Mouse (Mus musculus): ENCODE data around the gene Oard1. TPM values are rescaled to one million over a fixed set of nuclear protein-coding genes. Genes with fewer than 3 reads are reported as not detected.
A peak's percentile ranks its signal among the peaks of the same experiment; 100 is the strongest.

Gene Oard1
- polyA plus RNA-seq (2015; fragmentation: Nextera tagmentation; extraction: Ambion mirVana) = 62.7 and 70.6 TPM in 2 replicates

GRCm38 (mm10) chr17:48409380-48410298 lies at the start of gene Oard1, which contains the start of gene Nfya:
Oard1 (plus strand) TSS chr17:48410014.
Nfya (minus strand) TSS chr17:48409906.
- Histone ChIP-seq H3K27ac (ENCODE audit: low read length) (peak within 1 kb of the TSS; percentile 100), H3K9me3 (ENCODE audit: control insufficient read depth, low read length) (no peaks in the 10 kb centered on the region), H3K36me3 (ENCODE audit: control insufficient read depth, insufficient read depth, low read length) (peaks cover 5% of the 10 kb centered on the region; the same call in 1 of the 2 replicates), H3K4me3 (ENCODE audit: low read length) (peak within 1 kb of the TSS; percentile 89), H3K9ac (ENCODE audit: low read depth, low read length) (peak within 1 kb of the TSS; percentile 99), H3K27me3 (replicated peaks; ENCODE audit: control insufficient read depth, insufficient read depth, low read length) (no peaks in the 10 kb centered on the region), H3K4me1 (ENCODE audit: control insufficient read depth, insufficient read depth, low read length) (peaks cover 17% of the 10 kb centered on the region), H3K4me2 (ENCODE audit: low read depth, low read length) (peak within 1 kb of the TSS; percentile 71)
- under 1% methylated on average over 84 of the region's 84 CpGs for WGBS
- ATAC-seq = peak; percentile 97

DNA sequence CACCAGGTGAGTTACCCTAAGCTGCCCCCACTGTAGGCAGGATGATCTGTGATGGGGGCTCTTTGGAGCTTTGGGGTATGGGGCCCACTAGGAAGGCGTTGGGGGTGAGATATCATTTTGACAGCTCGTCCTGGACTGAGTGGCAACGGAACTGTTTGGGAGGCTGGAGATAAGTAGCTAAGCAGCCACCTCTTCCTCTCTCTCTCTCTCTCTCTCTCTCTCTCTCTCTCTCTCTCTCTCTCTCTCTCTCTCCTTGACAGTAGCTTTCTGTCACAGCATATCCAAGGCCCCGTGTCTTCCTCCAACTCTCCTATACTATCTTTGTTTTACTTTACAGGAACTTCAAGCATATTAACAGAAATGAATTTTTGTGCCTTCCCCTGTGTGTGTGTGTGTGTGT lies 49.4 kb upstream of the Oard1 start:
- no peak overlapping the region for H3K27ac ChIP-seq (ENCODE audit: low read length)
- ATAC-seq = no peak
- 65% methylated on average over 4 of the region's 4 CpGs for WGBS

GRCm38 (mm10) chr17:48362346-48362745 lies 47.5 kb upstream of the Oard1 start:
- H3K9me3 ChIP-seq (ENCODE audit: control insufficient read depth, low read length) = no peaks in the 10 kb centered on the region
- WGBS = 58% methylated on average over 3 of the region's 3 CpGs

More for the DNA sequence above, 49.4 kb upstream of the Oard1 start:
- Histone ChIP-seq H3K36me3 (ENCODE audit: control insufficient read depth, insufficient read depth, low read length) (no peaks in the 10 kb centered on the region), H3K4me1 (ENCODE audit: control insufficient read depth, insufficient read depth, low read length) (no peaks in the 10 kb centered on the region), H3K4me2 (ENCODE audit: low read depth, low read length) (no peak overlapping the region), H3K27me3 (replicated peaks; ENCODE audit: control insufficient read depth, insufficient read depth, low read length) (no peaks in the 10 kb centered on the region), H3K9ac (ENCODE audit: low read depth, low read length) (no peak overlapping the region), H3K4me3 (ENCODE audit: low read length) (no peak overlapping the region), H3K9me3 (ENCODE audit: control insufficient read depth, low read length) (no peaks in the 10 kb centered on the region)

GRCm38 (mm10) chr17:48362966-48363365 lies 46.8 kb upstream of the Oard1 start:
- Histone ChIP-seq H3K27me3 (replicated peaks; ENCODE audit: control insufficient read depth, insufficient read depth, low read length) (no peaks in the 10 kb centered on the region), H3K4me1 (ENCODE audit: control insufficient read depth, insufficient read depth, low read length) (no peaks in the 10 kb centered on the region), H3K9ac (ENCODE audit: low read depth, low read length) (no peak overlapping the region), H3K9me3 (ENCODE audit: control insufficient read depth, low read length) (no peaks in the 10 kb centered on the region), H3K4me2 (ENCODE audit: low read depth, low read length) (no peak overlapping the region), H3K27ac (ENCODE audit: low read length) (no peak overlapping the region), H3K36me3 (ENCODE audit: control insufficient read depth, insufficient read depth, low read length) (no peaks in the 10 kb centered on the region), H3K4me3 (ENCODE audit: low read length) (no peak overlapping the region)
- WGBS = 77% methylated on average over 8 of the region's 8 CpGs
- ATAC-seq = no peak

More at GRCm38 (mm10) chr17:48362346-48362745, 47.5 kb upstream of the Oard1 start:
- Histone ChIP-seq H3K36me3 (ENCODE audit: control insufficient read depth, insufficient read depth, low read length) (no peaks in the 10 kb centered on the region), H3K4me1 (ENCODE audit: control insufficient read depth, insufficient read depth, low read length) (no peaks in the 10 kb centered on the region), H3K9ac (ENCODE audit: low read depth, low read length) (no peak overlapping the region), H3K4me3 (ENCODE audit: low read length) (no peak overlapping the region), H3K27ac (ENCODE audit: low read length) (no peak overlapping the region), H3K27me3 (replicated peaks; ENCODE audit: control insufficient read depth, insufficient read depth, low read length) (no peaks in the 10 kb centered on the region), H3K4me2 (ENCODE audit: low read depth, low read length) (no peak overlapping the region)
- no peak for ATAC-seq

- no peaks in the 10 kb centered on the region for H3K27me3 ChIP-seq (replicated peaks; ENCODE audit: control insufficient read depth, insufficient read depth, low read length)
- no peak overlapping the region for H3K9ac ChIP-seq (ENCODE audit: low read depth, low read length)
- no peak overlapping the region for H3K4me3 ChIP-seq (ENCODE audit: low read length)
- H3K9me3 ChIP-seq (ENCODE audit: control insufficient read depth, low read length) = no peaks in the 10 kb centered on the region
- no peak overlapping the region for H3K4me2 ChIP-seq (ENCODE audit: low read depth, low read length)
- H3K4me1 ChIP-seq (ENCODE audit: control insufficient read depth, insufficient read depth, low read length) = no peaks in the 10 kb centered on the region
- H3K27ac ChIP-seq (ENCODE audit: low read length) = no peak overlapping the region
- no peak for ATAC-seq
- H3K36me3 ChIP-seq (ENCODE audit: control insufficient read depth, insufficient read depth, low read length) = no peaks in the 10 kb centered on the region
- WGBS = 76% methylated on average over 6 of the region's 6 CpGs
Observed at GRCm38 (mm10) chr17:48363421-48363965, 46.3 kb upstream of the Oard1 start.

DNA sequence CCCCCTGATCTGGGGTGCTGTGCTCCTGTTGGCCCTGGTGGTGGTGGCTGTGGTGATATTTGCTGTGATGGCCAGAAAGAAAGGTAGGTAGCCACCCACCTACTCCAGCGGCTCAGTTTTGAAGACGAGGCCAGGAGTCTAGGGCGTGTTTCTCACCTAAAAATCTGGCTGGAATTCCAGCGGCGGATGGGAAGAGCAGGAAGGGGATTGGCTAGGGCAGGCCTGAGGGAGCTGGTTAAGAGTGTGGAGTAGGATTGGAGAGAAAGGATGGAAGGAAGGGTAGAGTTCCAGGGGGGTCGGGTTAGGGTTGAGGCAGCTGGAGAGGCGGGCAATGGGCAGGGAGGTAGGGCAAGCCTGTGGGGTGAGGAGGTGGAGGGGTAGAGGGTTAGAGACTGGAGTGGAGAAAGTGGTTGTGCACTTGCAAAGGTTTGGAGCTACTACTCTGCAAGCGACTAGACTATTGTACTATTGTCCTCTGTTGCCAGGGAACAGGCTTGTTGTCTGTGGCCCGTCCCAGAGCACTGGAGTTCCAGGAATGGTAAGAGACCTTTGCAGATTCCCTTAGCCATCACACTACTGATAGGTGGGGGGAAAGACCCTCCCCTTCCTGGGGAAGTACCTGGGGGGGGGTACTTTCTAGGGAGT lies 44.2 kb upstream of the Oard1 start:
- ATAC-seq = no peak
- Histone ChIP-seq H3K4me3 (ENCODE audit: low read length) (no peak overlapping the region), H3K4me2 (ENCODE audit: low read depth, low read length) (no peak overlapping the region), H3K36me3 (ENCODE audit: control insufficient read depth, insufficient read depth, low read length) (no peaks in the 10 kb centered on the region), H3K27me3 (replicated peaks; ENCODE audit: control insufficient read depth, insufficient read depth, low read length) (no peaks in the 10 kb centered on the region), H3K9me3 (ENCODE audit: control insufficient read depth, low read length) (no peaks in the 10 kb centered on the region), H3K27ac (ENCODE audit: low read length) (no peak overlapping the region), H3K4me1 (ENCODE audit: control insufficient read depth, insufficient read depth, low read length) (no peaks in the 10 kb centered on the region), H3K9ac (ENCODE audit: low read depth, low read length) (no peak overlapping the region)
- WGBS = 78% methylated on average over 9 of the region's 9 CpGs

GRCm38 (mm10) chr17:48366806-48367205 lies 43.0 kb upstream of the Oard1 start:
- Histone ChIP-seq H3K4me2 (ENCODE audit: low read depth, low read length) (no peak overlapping the region), H3K27ac (ENCODE audit: low read length) (no peak overlapping the region), H3K36me3 (ENCODE audit: control insufficient read depth, insufficient read depth, low read length) (no peaks in the 10 kb centered on the region), H3K9me3 (ENCODE audit: control insufficient read depth, low read length) (no peaks in the 10 kb centered on the region), H3K9ac (ENCODE audit: low read depth, low read length) (no peak overlapping the region), H3K4me3 (ENCODE audit: low read length) (no peak overlapping the region), H3K4me1 (ENCODE audit: control insufficient read depth, insufficient read depth, low read length) (no peaks in the 10 kb centered on the region), H3K27me3 (replicated peaks; ENCODE audit: control insufficient read depth, insufficient read depth, low read length) (no peaks in the 10 kb centered on the region)
- ATAC-seq = no peak
- 66% methylated on average over 5 of the region's 5 CpGs for WGBS

DNA sequence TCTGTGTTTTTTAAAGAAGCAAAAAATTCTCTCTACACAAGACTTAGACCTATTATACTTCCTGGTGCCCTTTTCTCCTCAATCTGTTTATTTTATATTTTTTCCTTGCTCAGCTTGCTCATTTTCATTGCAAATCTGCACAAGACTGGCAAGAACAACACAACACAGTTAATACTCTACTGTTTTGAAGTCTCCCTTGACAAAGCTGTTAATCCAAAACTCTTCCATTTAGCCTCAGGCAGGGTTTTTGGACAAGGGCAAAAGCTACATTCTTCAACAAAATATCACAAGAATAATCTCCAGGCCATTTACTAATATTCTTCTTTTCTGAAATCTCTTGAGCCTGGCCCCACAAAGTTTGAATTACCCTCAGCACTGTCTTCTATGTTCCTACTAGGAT lies 38.2 kb upstream of the Oard1 start:
- H3K27ac ChIP-seq (ENCODE audit: low read length) = no peak overlapping the region
- H3K36me3 ChIP-seq (ENCODE audit: control insufficient read depth, insufficient read depth, low read length) = no peaks in the 10 kb centered on the region
- H3K4me3 ChIP-seq (ENCODE audit: low read length) = no peak overlapping the region
- no peak overlapping the region for H3K9ac ChIP-seq (ENCODE audit: low read depth, low read length)
- no peak overlapping the region for H3K4me2 ChIP-seq (ENCODE audit: low read depth, low read length)
- no peaks in the 10 kb centered on the region for H3K9me3 ChIP-seq (ENCODE audit: control insufficient read depth, low read length)
- ATAC-seq = no peak
- H3K4me1 ChIP-seq (ENCODE audit: control insufficient read depth, insufficient read depth, low read length) = no peaks in the 10 kb centered on the region
- H3K27me3 ChIP-seq (replicated peaks; ENCODE audit: control insufficient read depth, insufficient read depth, low read length) = no peaks in the 10 kb centered on the region

- Histone ChIP-seq H3K27me3 (replicated peaks; ENCODE audit: control insufficient read depth, insufficient read depth, low read length) (no peaks in the 10 kb centered on the region), H3K4me1 (ENCODE audit: control insufficient read depth, insufficient read depth, low read length) (no peaks in the 10 kb centered on the region), H3K9ac (ENCODE audit: low read depth, low read length) (no peak overlapping the region), H3K27ac (ENCODE audit: low read length) (no peak overlapping the region), H3K4me3 (ENCODE audit: low read length) (no peak overlapping the region), H3K36me3 (ENCODE audit: control insufficient read depth, insufficient read depth, low read length) (no peaks in the 10 kb centered on the region), H3K4me2 (ENCODE audit: low read depth, low read length) (no peak overlapping the region), H3K9me3 (ENCODE audit: control insufficient read depth, low read length) (no peaks in the 10 kb centered on the region)
- 75% methylated on average over 8 of the region's 8 CpGs for WGBS
- no peak for ATAC-seq
Observed at GRCm38 (mm10) chr17:48372987-48373386, 36.8 kb upstream of the Oard1 start.
